Mouse (Mus musculus): ENCODE data around the gene Hspa4.

DNA sequence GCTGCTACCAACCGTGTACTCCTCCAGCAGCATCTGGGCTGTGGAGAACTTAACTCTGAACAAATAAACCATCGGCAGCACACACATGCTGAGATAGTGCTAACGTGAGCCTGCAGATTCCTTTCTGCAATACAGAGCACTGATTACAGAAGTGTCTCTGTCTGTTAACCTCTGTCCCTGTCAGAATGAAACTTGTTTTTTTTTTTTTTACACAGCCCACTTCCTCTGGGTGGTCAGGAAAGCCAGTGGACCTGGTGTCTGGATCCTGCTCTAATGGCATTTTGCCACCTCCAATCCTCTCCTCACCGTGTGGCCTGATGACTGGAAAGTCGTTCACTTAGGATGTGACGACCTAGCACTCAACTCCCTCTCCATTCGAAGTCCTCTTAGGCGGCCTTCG lies 66.7 kb downstream of the Hspa4 start:
- no peak for TF ChIP-seq E2F4 (IDR thresholded peaks at IDR 0.05; ENCODE audit: borderline replicate concordance, low read depth, low read length)
- no peak for TF ChIP-seq MAFK (IDR thresholded peaks at IDR 0.05; ENCODE audit: borderline replicate concordance, low read depth, low read length)
- no peak for TF ChIP-seq GATA1 (IDR thresholded peaks at IDR 0.05; ENCODE audit: low read depth, low read length)
- TF ChIP-seq CHD2 (IDR thresholded peaks at IDR 0.05; ENCODE audit: low read length): no peak
- no peak for TF ChIP-seq CHD1 (IDR thresholded peaks at IDR 0.05; ENCODE audit: low read depth, low read length)
- no peak for TF ChIP-seq CTCF (IDR thresholded peaks at IDR 0.05 in 2 of 3, conservative IDR thresholded peaks at IDR 0.05 in 1 of 3; ENCODE audit: control insufficient read depth in 1 of 3, insufficient read depth in 1 of 3, low read depth in 2 of 3, low read length in 3 of 3, poor library complexity in 1 of 3, severe bottlenecking in 1 of 3)
- no peak for TF ChIP-seq ZKSCAN1 (IDR thresholded peaks at IDR 0.05; ENCODE audit: low read depth, low read length)
